Mouse (Mus musculus): ENCODE data around the gene Gm4141. TPM values are rescaled to one million over a fixed set of nuclear protein-coding genes. Genes with fewer than 3 reads are reported as not detected.

The Gm4141 gene
- polyA plus RNA-seq (2017; shearing (Covaris generic)), result not detected

GRCm38 (mm10) chr7:20576141-20576540 lies at the start of gene Gm4141:
TSS of gene Gm4141 (minus strand) at chr7:20576241.

GRCm38 (mm10) chr7:20598921-20599320 lies 22.9 kb upstream of the Gm4141 start, which contains the start of gene Gm4513:
TSS of gene Gm4513 (minus strand) at chr7:20599021.

GRCm38 (mm10) chr7:20545657-20546056 lies 30.4 kb downstream of the Gm4141 start, which contains the start of gene Gm5726:
TSS of gene Gm5726 (minus strand) at chr7:20545757.

GRCm38 (mm10) chr7:20533537-20533936 lies 42.5 kb downstream of the Gm4141 start, which contains the start of gene Vmn1r104:
TSS of gene Vmn1r104 (plus strand) at chr7:20533837.

Other genes with a start within 250 kb of the Gm4141 start
- not detected for gene Gm4133, start 242.2 kb downstream of the Gm4141 start, polyA plus RNA-seq (2017; shearing (Covaris generic))
- not detected for gene Gm5728, start 200.8 kb downstream of the Gm4141 start, polyA plus RNA-seq (2017; shearing (Covaris generic))
- not detected for gene Vmn1r100, start 158.3 kb downstream of the Gm4141 start, polyA plus RNA-seq (2017; shearing (Covaris generic))
- not detected for gene Vmn1r101, start 133.6 kb downstream of the Gm4141 start, polyA plus RNA-seq (2017; shearing (Covaris generic))
- 1.2 TPM for gene Gm10670, start 101.3 kb downstream of the Gm4141 start, polyA plus RNA-seq (2017; shearing (Covaris generic))
- not detected for gene Vmn1r103, start 65.7 kb downstream of the Gm4141 start, polyA plus RNA-seq (2017; shearing (Covaris generic))
- gene Vmn1r104, start 42.4 kb downstream of the Gm4141 start, polyA plus RNA-seq (2017; shearing (Covaris generic)), result not detected
- not detected for gene Gm5726, start 30.5 kb downstream of the Gm4141 start, polyA plus RNA-seq (2017; shearing (Covaris generic))
- gene Gm4513, start 22.8 kb upstream of the Gm4141 start, polyA plus RNA-seq (2017; shearing (Covaris generic)), result 0.65 TPM
- 1.1 TPM for gene Vmn1r107, start 92.7 kb upstream of the Gm4141 start, polyA plus RNA-seq (2017; shearing (Covaris generic))
- not detected for gene Vmn1r111, start 127.0 kb upstream of the Gm4141 start, polyA plus RNA-seq (2017; shearing (Covaris generic))
- gene Gm10668, start 154.4 kb upstream of the Gm4141 start, polyA plus RNA-seq (2017; shearing (Covaris generic)), result not detected
- not detected for gene Vmn1r112, start 194.9 kb upstream of the Gm4141 start, polyA plus RNA-seq (2017; shearing (Covaris generic))
- gene Vmn1r113, start 211.0 kb upstream of the Gm4141 start, polyA plus RNA-seq (2017; shearing (Covaris generic)), result not detected
- not detected for gene Vmn1r114, start 235.9 kb upstream of the Gm4141 start, polyA plus RNA-seq (2017; shearing (Covaris generic))

Data from effector memory CD4-positive, alpha-beta T cell, adult 7 months (primary cell).